Mouse (Mus musculus): ENCODE data around the gene Hspa13. TPM values are rescaled to one million over a fixed set of nuclear protein-coding genes. Genes with fewer than 3 reads are reported as not detected.

The Hspa13 gene
- polyA plus RNA-seq (2014; fragmentation: Illumina TruSeq; extraction: RNeasy Lipid Tissue Mini Kit (QIAGEN cat#74804); ENCODE audit: low read depth, low replicate concordance): 10.8 TPM

DNA sequence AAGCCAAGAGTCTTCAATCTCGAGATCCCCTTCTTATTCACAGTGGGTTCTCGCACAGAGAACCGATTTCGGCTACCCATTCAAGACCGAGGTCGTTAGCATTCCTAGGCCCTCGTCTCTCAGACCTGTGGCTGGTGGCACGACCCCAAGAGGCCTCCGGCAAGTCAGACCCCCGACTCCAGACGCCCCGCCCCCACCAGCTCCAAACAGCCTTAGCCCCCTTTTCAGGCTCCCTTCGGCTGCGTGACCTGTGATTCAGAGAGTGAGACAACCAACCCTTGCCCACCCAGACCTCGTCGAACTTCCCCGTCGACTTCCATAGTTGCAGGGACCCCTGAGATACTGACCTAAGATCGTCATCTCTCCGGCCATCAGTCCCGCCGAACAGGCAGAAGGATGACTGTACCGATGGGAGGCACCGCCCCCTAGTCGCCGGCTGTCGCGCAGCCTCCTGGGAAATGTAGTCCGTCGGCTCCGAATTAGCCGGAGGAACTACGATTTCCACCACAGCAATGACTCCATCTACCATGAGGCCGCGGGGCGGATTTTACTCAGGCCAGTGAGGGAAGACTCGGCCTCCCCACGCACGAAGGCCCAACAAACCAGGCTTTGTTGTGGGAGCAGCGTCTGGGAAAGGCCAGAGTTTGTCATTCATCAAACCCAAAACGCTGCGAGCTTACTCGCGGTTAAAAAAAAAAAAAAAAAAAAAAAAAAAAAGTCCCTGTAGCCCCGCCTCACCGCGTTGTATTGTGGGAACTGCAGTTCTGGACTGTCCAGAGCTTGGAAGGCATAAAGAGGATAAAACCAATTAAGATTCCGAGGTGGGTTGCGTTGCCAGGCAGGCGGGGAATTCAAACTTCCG, at the start of gene Hspa13:
Gene Hspa13 (minus strand): TSS at position 717 of the 862 bp plus-strand sequence.

Other genes with a start within 250 kb of the Hspa13 start
- gene Lipi, start 181.0 kb downstream of the Hspa13 start, polyA plus RNA-seq (2014; fragmentation: Illumina TruSeq; extraction: RNeasy Lipid Tissue Mini Kit (QIAGEN cat#74804); ENCODE audit: low read depth, low replicate concordance): not detected
- not detected for gene Rbm11, start 174.3 kb downstream of the Hspa13 start, polyA plus RNA-seq (2014; fragmentation: Illumina TruSeq; extraction: RNeasy Lipid Tissue Mini Kit (QIAGEN cat#74804); ENCODE audit: low read depth, low replicate concordance)

Data from heart, adult 10 weeks (tissue).